Mouse (Mus musculus) thymus, adult 2 months (tissue): ENCODE data around the gene Fer1l5.

ENCODE experiments used
- CTCF ChIP-seq: fragments of 200-500 bp; IDR thresholded peaks from 2 replicates; pipeline ENCODE4 v1.5.1; 2012; ENCODE audit warnings: mild to moderate bottlenecking, control low read depth, low read length, moderate library complexity, borderline replicate concordance; ENCODE audit not compliant: control insufficient read depth, poor library complexity, insufficient read depth; ENCODE audit errors: extremely low read depth
- POLR2A ChIP-seq: fragments of 200-500 bp; IDR thresholded peaks from 2 replicates; pipeline ENCODE4 v1.6.1; 2012; ENCODE audit warnings: mild to moderate bottlenecking, low read length, control low read depth, moderate library complexity; ENCODE audit not compliant: control insufficient read depth, poor library complexity, insufficient read depth; ENCODE audit errors: extremely low read depth

- TF ChIP-seq CTCF (no peak), POLR2A (no peak)
These were observed 69.0 kb downstream of the Fer1l5 start for GRCm38 (mm10) chr1:36441101-36441500.
